Mouse (Mus musculus): ENCODE results near the gene Kat14.

- no peak for TF ChIP-seq POLR2A (IDR thresholded peaks at IDR 0.05; ENCODE audit: low read depth, low read length)
- TF ChIP-seq CTCF (IDR thresholded peaks at IDR 0.05; ENCODE audit: extremely low read depth, insufficient read depth, insufficient read length, insufficient replicate concordance), result no peak
These were observed 38.8 kb upstream of the Kat14 start for GRCm38 (mm10) chr2:144329937-144330336.

Measured in spleen, adult 2 months (tissue).